Mouse (Mus musculus): ENCODE results near the gene Ccdc157.

- no peak for TF ChIP-seq CTCF (IDR thresholded peaks at IDR 0.05; ENCODE audit: low read depth)
- no peak for TF ChIP-seq EP300 (IDR thresholded peaks at IDR 0.05; ENCODE audit: low read depth)
Observed at GRCm38 (mm10) chr11:4164701-4165100, 4.6 kb upstream of the Ccdc157 start.
